Mouse (Mus musculus) macrophage (primary cell): ENCODE results near the gene Olfr1179. TPM values are rescaled to one million over a fixed set of nuclear protein-coding genes. Genes with fewer than 3 reads are reported as not detected.
"Not testable (repeated sequence)": the region's sequence is repeated elsewhere in the genome, so short reads cannot be mapped to it uniquely, and the experiment has no call there.

Experiments
- H3K27ac ChIP-seq: fragments of 350-480 bp; formaldehyde crosslinking; 2 replicates; pipeline ENCODE4 v1.9.0; 2021
- H3K36me3 ChIP-seq: fragments of 350-480 bp; formaldehyde crosslinking; 2 replicates; pipeline ENCODE4 v1.9.0; 2021; ENCODE audit errors: inconsistent target
- H3K4me3 ChIP-seq: fragments of 350-480 bp; formaldehyde crosslinking; 2 replicates; pipeline ENCODE4 v1.9.0; 2021; ENCODE audit errors: inconsistent target
- H3K79me2 ChIP-seq: fragments of 350-480 bp; formaldehyde crosslinking; 2 replicates; pipeline ENCODE4 v1.9.0; 2021; ENCODE audit errors: inconsistent target
- WGBS: methylation state at CpG from one replicate; pipeline ENCODE4 v1.1.7; 2026; ENCODE audit warnings: inconsistent platforms; ENCODE audit not compliant: missing documents; 5-methylcytosine and 5-hydroxymethylcytosine counted together
- polyA plus RNA-seq: library from polyadenylated mRNA; stranded (reverse); fragments of 250-400 nt; gene quantifications from 3 replicates; pipeline ENCODE4 v1.2.4, GENCODE M21; 2018; ENCODE audit warnings: inconsistent platforms
- total RNA-seq, 78 experiments: library from RNA; depleted of rRNA; stranded (reverse); fragments of 250-400 nt; gene quantifications; 1 replicate in 9 of 78; 2 replicates in 24 of 78; 3 replicates in 43 of 78; 4 replicates in 2 of 78; pipeline ENCODE4 v1.2.4; 2018; ENCODE audit warnings: inconsistent platforms in 56 of 78

Olfr1179 gene
- not detected for total RNA-seq (2018; cell fraction: chromatin; rRNA removed)
- total RNA-seq (2018; cell fraction: cytosol; rRNA removed) = not detected
- total RNA-seq (2018; cell fraction: nucleus; rRNA removed) = not detected
- polyA plus RNA-seq = not detected in 3 replicates

GRCm38 (mm10) chr2:88406353-88406752 lies at the start of gene Olfr1179:
TSS of gene Olfr1179 (minus strand) at chr2:88406453.
- Histone ChIP-seq H3K36me3 (no peaks in the 10 kb centered on the region), H3K4me3 (no peak within 1 kb of the TSS), H3K79me2 (no peaks in the 10 kb centered on the region), H3K27ac (no peak within 1 kb of the TSS)
- WGBS = 81% methylated on average over 3 of the region's 3 CpGs

- not testable (repeated sequence) for H3K4me3 ChIP-seq, H3K27ac ChIP-seq, H3K79me2 ChIP-seq, H3K36me3 ChIP-seq
- WGBS = 78% methylated on average over 1 of the region's 1 CpGs
Observed at GRCm38 (mm10) chr2:88454567-88454966, 48.3 kb upstream of the Olfr1179 start, which contains the start of gene Olfr1183. TSS of gene Olfr1183 (plus strand) at chr2:88454867.

- H3K36me3 ChIP-seq = no peaks in the 10 kb centered on the region
- no peak within 1 kb of the TSS for H3K4me3 ChIP-seq
- H3K79me2 ChIP-seq = no peaks in the 10 kb centered on the region
- H3K27ac ChIP-seq = no peak within 1 kb of the TSS
- WGBS = 100% methylated on average over 1 of the region's 1 CpGs
Observed at GRCm38 (mm10) chr2:88449031-88449430, 42.8 kb upstream of the Olfr1179 start, which contains the start of gene Gm13757. TSS of gene Gm13757 (minus strand) at chr2:88449131.

- no peak within 1 kb of the TSS for H3K4me3 ChIP-seq
- no peaks in the 10 kb centered on the region for H3K36me3 ChIP-seq
- WGBS = 94% methylated on average over 1 of the region's 1 CpGs
- no peak within 1 kb of the TSS for H3K27ac ChIP-seq
- no peaks in the 10 kb centered on the region for H3K79me2 ChIP-seq
Observed at GRCm38 (mm10) chr2:88426071-88426470, 19.8 kb upstream of the Olfr1179 start, which contains the start of gene Olfr1181. TSS of gene Olfr1181 (minus strand) at chr2:88426171.

- H3K27ac ChIP-seq = no peak within 1 kb of the TSS
- WGBS = 75% methylated on average over 2 of the region's 2 CpGs
- no peaks in the 10 kb centered on the region for H3K79me2 ChIP-seq
- no peaks in the 10 kb centered on the region for H3K36me3 ChIP-seq
- H3K4me3 ChIP-seq = no peak within 1 kb of the TSS
Observed at GRCm38 (mm10) chr2:88419051-88419450, 12.8 kb upstream of the Olfr1179 start, which contains the start of gene Olfr1180. TSS of gene Olfr1180 (minus strand) at chr2:88419151.

- no peak within 1 kb of the TSS for H3K4me3 ChIP-seq
- H3K79me2 ChIP-seq = no peaks in the 10 kb centered on the region
- no peaks in the 10 kb centered on the region for H3K36me3 ChIP-seq
- H3K27ac ChIP-seq = no peak within 1 kb of the TSS
- WGBS = 100% methylated on average over 1 of the region's 1 CpGs
Observed at GRCm38 (mm10) chr2:88386762-88387161, 19.5 kb downstream of the Olfr1179 start, which contains the start of gene Olfr1178. TSS of gene Olfr1178 (plus strand) at chr2:88387062.

- H3K79me2 ChIP-seq = no peaks in the 10 kb centered on the region
- no peaks in the 10 kb centered on the region for H3K36me3 ChIP-seq
- no peak overlapping the region for H3K27ac ChIP-seq
- H3K4me3 ChIP-seq = no peak overlapping the region
- WGBS = 4% methylated on average over 2 of the region's 2 CpGs
Observed at GRCm38 (mm10) chr2:88356304-88356703, 49.9 kb downstream of the Olfr1179 start.

Other genes starting within 250 kb of the Olfr1179 start
- gene Olfr1168, start 224.6 kb downstream of the Olfr1179 start, polyA plus RNA-seq = not detected in 3 replicates
- not detected in 3 replicates for gene Olfr1170, start 178.1 kb downstream of the Olfr1179 start, polyA plus RNA-seq
- not detected in 3 replicates for gene Olfr1173, start 126.6 kb downstream of the Olfr1179 start, polyA plus RNA-seq
- not detected in 3 replicates for gene Olfr1174-ps, start 91.3 kb downstream of the Olfr1179 start, polyA plus RNA-seq
- gene Olfr1175-ps, start 79.2 kb downstream of the Olfr1179 start, polyA plus RNA-seq = not detected in 3 replicates
- not detected in 3 replicates for gene Olfr1176, start 69.7 kb downstream of the Olfr1179 start, polyA plus RNA-seq
- gene Olfr1177-ps, start 60.0 kb downstream of the Olfr1179 start, polyA plus RNA-seq = not detected in 3 replicates
- not detected in 3 replicates for gene Olfr1178, start 19.4 kb downstream of the Olfr1179 start, polyA plus RNA-seq
- not detected in 3 replicates for gene Olfr1180, start 12.7 kb upstream of the Olfr1179 start, polyA plus RNA-seq
- not detected in 3 replicates for gene Olfr1181, start 19.7 kb upstream of the Olfr1179 start, polyA plus RNA-seq
- not detected in 3 replicates for gene Gm13757, start 42.7 kb upstream of the Olfr1179 start, polyA plus RNA-seq
- gene Olfr1183, start 48.4 kb upstream of the Olfr1179 start, polyA plus RNA-seq = not detected in 3 replicates
- gene Olfr1184, start 77.1 kb upstream of the Olfr1179 start, polyA plus RNA-seq = not detected in 3 replicates
- gene Olfr1185-ps1, start 86.9 kb upstream of the Olfr1179 start, polyA plus RNA-seq = not detected in 3 replicates
- gene Olfr1186, start 112.1 kb upstream of the Olfr1179 start, polyA plus RNA-seq = not detected in 3 replicates
- gene Olfr1188, start 150.5 kb upstream of the Olfr1179 start, polyA plus RNA-seq = not detected in 3 replicates
- gene Olfr1189, start 180.0 kb upstream of the Olfr1179 start, polyA plus RNA-seq = not detected in 3 replicates
- gene Olfr1191-ps1, start 234.1 kb upstream of the Olfr1179 start, polyA plus RNA-seq = not detected in 3 replicates
- not detected in 3 replicates for gene Olfr1192-ps1, start 242.1 kb upstream of the Olfr1179 start, polyA plus RNA-seq